Mouse (Mus musculus) urinary bladder, adult 18-20 months (tissue): ENCODE measurements around the gene Tgtp1.
"Not testable (repeated sequence)": the region's sequence is repeated elsewhere in the genome, so short reads cannot be mapped to it uniquely, and the experiment has no call there.

Experiments used
- DNase-seq, 2 experiments: peaks; one replicate each; pipeline ENCODE4 v3.0.0; 2022; ENCODE audit warnings: low spot score in 2 of 2, mixed read lengths in 2 of 2

Gene Tgtp1

DNA sequence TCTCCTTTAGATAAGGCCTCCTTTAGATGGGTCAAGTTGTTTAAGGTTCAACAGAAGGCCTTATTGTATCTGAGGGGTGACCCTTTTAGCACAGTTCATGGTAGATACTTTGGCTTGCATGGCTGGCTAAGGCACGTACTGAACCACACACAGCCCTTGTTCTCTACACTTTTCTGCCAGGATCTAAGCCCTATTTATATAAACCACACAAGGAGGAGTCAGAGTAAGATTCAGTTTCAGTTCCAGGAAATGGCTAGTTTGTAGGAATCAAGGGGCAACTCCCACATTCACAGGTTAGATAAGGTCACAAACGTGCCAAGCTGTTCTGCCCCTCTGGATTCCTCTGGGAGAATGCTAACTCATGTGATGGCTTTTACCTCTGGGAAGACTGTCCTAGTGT is at the start of gene Tgtp1:
Gene Tgtp1, minus strand, starts transcription at position 155 of the 400 bp plus-strand sequence.
- DNase-seq = not testable (repeated sequence)

DNA sequence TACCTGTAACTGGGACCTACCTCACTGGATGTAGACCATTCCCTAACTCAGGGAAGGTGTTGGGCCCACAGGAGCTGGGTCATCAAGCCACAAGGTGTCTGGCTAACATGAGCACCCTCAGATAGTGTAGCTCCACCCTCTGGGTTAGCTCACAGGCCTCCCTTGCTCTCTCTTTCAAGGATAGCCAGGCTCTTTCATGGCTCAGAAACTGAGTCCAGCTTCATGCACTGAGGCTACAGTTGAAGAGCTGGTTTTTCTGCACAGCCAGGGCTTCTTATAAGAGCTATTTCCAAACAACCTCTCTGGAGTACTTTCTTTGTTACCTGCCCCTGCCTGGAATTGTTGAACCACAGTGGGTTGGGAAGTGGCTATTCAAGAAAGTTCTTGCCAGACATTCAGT is 18.1 kb upstream of the Tgtp1 start:
- not testable (repeated sequence) for DNase-seq

DNA sequence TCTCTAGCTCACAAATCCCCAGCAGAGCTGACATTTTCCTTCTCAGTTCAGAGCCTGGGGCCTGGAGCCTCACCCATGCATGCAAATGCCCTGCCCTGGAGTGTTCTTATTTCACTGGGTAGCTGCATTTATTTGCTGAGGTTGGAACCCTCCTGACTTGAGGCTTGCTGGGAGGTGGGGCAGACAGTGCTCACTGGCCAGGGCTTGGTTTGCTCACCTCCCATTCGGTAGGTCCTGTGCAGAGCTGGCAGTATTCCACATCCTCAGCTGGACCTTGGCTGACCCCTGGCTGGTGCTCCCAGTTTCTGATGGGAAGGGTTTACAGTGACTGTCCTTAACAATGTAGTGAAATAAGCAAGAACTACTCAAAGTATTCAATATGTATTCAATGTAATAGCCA is 12.8 kb upstream of the Tgtp1 start:
- not testable (repeated sequence) for DNase-seq

- not testable (repeated sequence) for DNase-seq
These were observed 12.3 kb upstream of the Tgtp1 start for GRCm38 (mm10) chr11:49006317-49006716.

- DNase-seq = not testable (repeated sequence)
These were observed 6.4 kb upstream of the Tgtp1 start for GRCm38 (mm10) chr11:49000411-49000810.

GRCm38 (mm10) chr11:48993296-48993695 is 676 bp downstream of the Tgtp1 start:
- DNase-seq = not testable (repeated sequence)

- not testable (repeated sequence) for DNase-seq
These were observed 2.0 kb downstream of the Tgtp1 start, which contains the start of gene Gm12185 for GRCm38 (mm10) chr11:48991740-48992520. Gene Gm12185 (minus strand): TSS chr11:48992226.

DNA sequence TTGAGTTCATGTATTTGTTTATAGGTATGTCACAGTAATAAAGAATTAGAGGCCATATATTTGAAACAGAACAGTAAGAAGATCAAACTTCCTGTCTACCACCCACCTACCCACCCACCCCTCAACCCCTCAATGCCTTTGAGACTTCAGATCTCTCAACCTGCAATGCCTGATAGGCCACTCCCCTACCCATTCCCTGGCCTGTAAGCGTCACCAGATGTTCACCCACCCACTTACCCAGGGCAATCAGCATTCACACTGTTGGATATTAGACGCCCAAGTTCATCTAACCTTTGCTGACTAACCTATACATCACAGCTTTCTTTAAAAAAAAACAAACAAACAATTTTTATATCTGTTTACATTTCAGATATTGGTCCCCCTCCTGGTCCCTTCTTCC is 4.0 kb downstream of the Tgtp1 start:
- DNase-seq = not testable (repeated sequence)

- DNase-seq = not testable (repeated sequence)
These were observed 5.8 kb downstream of the Tgtp1 start for GRCm38 (mm10) chr11:48988219-48988618.

GRCm38 (mm10) chr11:48982848-48983247 is 11.1 kb downstream of the Tgtp1 start:
- DNase-seq = not testable (repeated sequence)

- DNase-seq = not testable (repeated sequence)
These were observed 13.9 kb downstream of the Tgtp1 start for GRCm38 (mm10) chr11:48980052-48980451.

DNA sequence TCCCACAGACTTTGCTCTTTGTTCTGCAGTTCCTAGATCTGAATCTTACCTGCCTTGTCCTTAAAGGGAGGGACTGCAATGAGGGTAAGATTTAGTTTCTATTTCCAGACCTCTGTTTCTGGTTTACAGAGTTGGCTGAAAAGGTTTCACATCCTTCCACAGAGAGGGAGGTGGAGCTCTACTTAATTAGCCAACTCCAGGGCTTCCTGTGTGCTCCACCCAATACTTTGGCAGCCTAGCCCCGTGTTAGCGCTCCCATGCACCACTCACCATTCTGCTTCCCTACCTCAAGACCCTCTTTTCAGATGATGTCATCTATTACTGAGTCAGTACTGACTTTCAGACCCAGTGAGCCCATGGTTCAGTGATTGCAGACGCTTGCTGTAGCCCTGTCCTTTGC is 14.7 kb downstream of the Tgtp1 start, which contains the start of gene 9930111J21Rik1:
Gene 9930111J21Rik1, minus strand, starts transcription at position 148 of the 400 bp plus-strand sequence.
- not testable (repeated sequence) for DNase-seq

DNA sequence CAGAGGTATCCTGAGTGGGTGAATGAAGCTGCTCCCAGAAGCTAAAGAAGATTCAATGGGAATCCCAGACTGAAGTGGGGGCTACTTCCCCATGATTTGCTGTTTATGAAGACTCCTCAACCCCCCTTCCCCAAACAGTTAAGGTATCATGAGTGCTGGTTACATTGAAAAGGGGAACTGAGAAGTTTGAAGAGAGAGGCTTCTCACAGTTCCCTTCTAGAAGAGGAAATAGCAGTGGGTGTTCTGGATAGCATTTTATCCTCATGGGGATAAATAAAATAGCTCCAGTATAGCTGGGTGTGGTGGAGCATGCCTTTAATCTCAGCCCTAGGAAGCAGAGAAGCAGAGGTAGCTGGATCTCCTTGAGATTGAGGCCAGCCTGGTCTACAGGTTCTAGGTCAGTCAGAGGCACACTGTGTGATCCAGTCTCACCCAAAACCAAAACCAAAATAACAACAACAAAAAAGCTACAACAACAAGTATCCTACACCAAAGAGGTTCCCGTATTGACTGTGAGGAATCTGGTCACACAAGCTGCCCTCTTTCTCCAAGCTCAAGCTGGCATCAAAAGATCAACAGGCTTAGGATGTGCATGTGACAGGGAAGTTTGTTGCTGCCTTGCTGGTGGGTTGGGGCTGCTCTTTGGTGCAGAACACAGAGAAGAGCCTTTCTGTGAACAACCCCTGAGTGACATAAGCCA is 15.6 kb downstream of the Tgtp1 start, which contains the start of gene Olfr56:
Gene Olfr56, plus strand, starts transcription at position 650 of the 700 bp plus-strand sequence.
- DNase-seq = not testable (repeated sequence)

DNA sequence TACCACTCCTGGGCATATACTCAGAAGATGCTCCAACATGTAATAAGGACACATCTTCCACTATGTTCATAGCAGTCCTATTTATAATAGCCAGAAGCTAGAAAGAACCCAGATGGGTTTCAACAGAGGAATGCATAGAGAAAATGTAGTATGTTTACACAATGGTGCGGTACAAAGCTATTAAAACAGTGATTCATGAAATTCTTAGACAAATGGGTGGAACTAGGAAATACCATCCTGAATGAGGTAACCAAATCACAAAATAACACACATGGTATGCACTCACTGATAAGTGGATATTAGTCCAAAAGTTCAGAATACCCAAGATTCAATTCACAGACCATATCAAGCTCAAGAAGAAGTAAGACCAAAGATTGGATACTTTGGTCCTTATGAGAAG is 19.3 kb downstream of the Tgtp1 start:
- not testable (repeated sequence) for DNase-seq

GRCm38 (mm10) chr11:48946090-48946489 is 47.9 kb downstream of the Tgtp1 start, which contains the start of gene Psme2b:
Gene Psme2b (minus strand): TSS chr11:48946190.
- not testable (repeated sequence) for DNase-seq

- not testable (repeated sequence) for DNase-seq
These were observed 54.7 kb downstream of the Tgtp1 start for GRCm38 (mm10) chr11:48939286-48939685.
